Mouse (Mus musculus): ENCODE measurements around the gene Prlr.
A peak's percentile ranks its signal among the peaks of the same experiment; 100 is the strongest.

Gene Prlr

DNA sequence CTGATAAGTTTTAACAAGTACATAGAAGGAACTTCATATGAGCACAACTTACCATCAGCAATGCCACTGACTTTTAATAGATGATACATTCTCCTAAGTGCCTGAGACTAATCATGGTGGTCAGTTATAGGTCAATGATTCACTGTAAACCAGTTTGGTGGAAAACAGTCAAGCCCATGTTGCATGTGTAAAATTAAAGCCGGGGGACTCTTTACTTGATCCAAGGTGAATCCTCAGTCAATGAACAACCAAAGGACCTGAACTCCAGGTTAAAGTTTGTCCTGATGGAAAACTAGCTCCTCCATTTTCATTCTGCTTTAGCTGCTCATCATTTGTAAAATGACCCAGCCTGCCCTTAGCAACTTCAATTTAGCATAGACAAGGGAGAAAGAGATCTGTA is 155.5 kb downstream of the Prlr start:
- DNase-seq = no peak

DNA sequence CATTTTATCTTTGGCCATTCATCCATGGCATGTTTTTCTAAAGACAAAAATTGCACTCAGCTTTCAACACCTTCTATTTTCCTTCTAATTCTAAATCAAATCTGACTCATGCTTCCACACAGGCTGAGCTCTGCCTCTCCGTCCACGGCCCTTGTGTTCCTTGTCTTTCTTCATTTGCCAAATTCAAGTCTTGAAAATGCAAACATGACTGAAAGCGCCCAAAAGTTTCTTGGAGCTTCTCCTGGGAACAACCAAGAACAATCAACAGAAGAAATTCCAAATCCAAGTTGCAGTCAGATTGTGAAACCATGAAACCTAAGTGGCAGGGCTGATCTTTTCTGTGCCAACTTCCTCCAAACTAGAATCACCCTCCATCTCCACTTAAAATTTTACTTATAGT is 161.6 kb downstream of the Prlr start:
- DNase-seq = no peak

DNA sequence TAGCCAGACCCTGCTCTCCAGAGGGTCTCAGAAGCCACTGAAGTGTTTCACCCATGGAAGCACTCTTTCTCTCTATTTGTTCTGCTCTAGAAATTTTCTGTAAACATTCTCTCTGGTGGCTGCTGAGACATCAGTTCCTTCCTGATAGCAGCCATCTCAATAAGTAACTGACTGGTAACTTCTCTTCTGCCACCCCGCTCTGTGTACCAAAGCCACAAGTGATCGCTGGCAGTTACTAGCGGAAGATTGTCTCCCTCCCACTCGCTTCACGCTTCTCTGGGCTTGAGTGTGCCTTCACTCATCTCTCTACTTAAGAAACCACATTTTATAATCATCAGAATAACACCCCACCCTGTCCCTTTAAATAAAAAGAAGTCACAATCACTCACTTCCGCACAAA is 170.0 kb downstream of the Prlr start:
- DNase-seq = no peak

DNA sequence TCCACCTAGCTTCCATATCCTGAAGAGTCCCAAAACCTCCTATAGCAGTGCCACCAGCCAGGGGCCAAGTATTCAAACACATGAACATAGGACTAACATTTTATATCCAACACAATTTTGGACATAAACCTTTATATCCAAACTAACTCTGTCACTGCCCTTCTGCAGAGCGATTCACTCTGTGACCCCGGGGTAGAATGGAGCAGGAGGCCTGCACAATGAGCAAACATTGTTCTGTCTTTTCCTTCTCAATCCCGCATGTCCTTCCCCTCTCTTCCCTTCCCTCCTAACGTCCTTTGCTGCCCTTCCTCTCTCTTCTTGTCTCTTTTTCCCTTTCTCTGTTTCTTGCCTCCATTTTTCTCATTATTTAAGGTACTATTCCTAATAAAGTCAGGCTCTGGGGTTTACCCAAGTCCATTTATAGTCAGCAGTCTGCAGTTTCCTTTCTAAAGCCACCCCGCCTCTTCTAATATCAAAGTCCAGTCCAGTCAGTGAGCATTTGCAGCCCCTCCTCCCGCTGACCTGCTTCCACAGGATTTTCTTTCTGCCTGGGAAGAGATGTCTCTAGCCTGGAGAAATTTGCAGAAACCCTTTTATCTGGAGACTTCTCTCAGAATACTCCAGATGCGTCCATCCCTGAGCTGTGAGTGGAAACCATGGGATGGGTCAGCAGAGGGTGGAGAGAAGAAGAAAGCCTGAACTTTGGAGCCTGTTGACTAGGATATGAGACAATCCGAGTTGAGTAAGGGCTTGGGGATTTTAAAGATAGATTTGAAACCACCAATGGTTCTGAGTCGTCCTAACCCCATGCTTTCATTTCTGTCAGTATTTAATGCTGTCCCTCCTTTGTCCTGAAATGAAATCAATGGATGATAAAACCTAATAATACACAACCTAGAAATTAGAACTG is 181.3 kb downstream of the Prlr start, which contains the start of gene Agxt2:
TSS of gene Agxt2 (plus strand) at position 494 of the 910 bp plus-strand sequence.
- peak; percentile 16 for DNase-seq

DNA sequence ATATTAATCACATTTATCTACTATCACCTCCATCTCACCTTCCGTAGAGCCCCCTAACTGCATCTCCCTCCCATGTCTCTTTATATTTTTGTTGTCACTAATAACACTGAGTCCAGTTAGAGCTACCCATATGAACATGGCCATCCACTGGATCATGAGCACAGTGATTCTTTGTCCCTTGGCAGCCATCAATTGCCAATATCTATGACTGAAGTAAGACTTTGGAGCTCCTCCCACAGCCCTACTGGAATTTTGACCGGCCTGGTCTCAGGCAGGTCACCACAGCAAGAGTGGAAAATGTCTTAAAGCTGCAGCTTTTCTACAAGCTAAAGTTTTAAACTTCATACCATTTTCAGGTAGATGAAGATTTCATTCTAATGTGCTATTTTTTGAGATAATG is 189.3 kb downstream of the Prlr start:
- DNase-seq = no peak

DNA sequence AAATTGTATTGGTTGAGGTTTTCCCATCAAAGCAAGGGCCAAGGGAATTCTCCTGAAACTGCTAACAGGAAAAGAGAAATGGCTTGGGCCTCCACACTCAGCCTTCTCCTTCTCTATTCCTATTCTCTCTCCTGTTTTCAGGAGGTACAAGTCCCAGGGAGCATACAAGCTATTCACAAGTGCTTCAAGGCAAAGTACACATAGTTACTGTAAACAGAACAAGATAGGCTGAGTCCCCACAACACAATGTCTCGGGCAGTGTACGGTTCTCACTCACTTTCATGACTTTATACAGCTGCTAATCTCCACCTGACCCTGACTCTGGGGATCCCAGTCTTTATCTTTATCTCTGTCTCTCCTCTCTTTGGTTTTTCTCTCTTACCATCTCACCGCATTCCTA is 198.4 kb downstream of the Prlr start:
- DNase-seq = no peak

DNA sequence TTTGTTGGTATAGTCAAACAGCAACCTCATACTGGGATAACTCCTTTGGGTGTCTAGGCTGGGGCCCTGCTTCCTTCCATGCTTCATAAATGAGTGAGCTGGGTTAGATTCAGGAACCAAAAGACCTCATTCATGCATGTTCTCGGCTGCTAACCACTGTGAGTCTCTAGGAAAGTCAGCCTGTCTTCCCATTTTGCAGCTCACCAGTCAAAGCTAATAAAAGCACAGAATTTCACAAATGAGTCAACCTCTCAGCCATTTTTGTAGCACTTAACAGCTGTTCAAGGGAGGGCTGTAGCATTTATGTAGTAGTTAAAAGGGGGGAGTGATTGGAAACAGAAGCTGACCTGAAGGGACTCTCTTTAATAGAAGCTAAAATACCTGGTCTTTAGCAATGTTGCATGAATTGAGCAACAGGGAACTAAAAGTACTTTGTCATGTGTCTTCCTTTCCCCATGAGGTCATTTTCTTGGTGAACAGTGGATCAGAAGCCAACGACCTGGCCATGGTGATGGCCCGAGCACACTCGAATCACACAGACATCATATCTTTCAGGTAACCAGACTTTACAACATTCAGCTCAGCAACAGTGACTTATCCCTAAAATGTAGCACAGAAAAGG is 201.4 kb downstream of the Prlr start:
- DNase-seq = no peak

DNA sequence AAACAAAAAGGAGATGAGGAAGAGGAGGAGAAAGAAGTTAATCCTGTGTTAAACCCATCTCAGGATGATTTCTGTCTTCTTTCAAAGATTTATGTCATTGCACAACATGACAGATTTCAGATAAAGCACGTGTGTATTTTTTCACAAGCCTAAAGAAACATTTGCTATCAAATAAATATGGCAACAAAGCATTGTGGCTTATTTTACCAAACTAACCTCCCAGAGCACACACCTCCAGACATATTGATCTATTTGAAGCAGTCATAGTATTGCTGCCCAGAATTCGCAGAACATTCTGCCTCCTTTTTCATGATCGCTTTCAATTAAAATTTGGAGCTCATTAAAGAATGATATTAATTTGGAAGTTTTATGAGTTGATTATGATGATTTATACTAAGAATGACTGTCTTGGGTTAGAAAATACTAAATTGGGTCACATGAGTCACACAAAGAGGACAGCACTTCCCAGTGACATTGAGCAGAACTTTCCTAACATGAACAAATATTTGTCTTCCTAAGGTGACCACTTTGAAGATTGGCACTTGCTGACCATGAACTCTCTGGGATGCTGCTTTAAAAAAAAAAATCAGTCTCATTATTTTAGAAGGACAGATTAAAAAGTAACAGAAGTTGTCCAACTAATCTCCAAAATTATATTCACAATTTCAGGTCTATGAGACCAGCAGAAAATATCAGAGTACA is 202.9 kb downstream of the Prlr start:
- DNase-seq = no peak

DNA sequence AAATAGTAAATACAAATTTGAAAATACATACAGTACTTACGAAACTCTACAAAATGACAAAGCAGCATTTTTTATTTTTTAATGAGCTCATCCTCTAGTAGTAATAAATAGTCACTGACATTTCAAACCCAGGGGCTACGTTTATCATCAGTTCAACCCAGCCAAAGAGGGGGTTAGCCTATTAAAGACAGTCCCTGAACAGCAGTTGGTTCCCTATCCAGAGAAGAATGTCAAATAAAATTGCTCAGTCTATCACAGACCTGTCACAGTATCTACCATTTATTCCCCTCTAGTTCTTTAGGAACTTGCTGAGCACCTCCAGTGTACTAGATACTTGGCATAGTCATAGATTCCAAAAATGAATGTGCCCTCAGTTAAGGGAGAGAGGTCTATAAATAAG is 210.2 kb downstream of the Prlr start:
- DNase-seq = no peak

All from liver (tissue).